Mouse (Mus musculus): ENCODE measurements around the gene Plcl2.
"Not testable (repeated sequence)": the region's sequence is repeated elsewhere in the genome, so short reads cannot be mapped to it uniquely, and the experiment has no call there.

Plcl2 gene

DNA sequence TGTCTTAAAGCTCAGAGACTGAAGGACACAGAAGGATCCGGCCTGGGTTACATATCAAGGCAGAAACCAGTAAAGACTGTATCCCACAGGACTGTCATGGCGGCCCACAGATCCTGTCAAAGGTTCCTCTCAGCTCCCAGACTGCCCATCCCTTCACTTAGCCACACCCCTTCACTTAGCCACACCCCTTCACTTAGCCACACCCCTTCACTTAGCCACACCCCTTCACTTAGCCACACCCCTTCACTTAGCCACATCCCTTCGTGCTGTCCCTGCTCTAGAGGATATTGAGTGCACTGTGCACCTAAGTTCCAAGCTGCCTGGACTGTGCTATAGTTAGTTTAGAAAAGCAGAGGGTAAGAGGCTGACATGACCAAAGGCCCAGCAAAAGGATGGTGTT is 118.5 kb downstream of the Plcl2 start:
- DNase-seq = no peak

DNA sequence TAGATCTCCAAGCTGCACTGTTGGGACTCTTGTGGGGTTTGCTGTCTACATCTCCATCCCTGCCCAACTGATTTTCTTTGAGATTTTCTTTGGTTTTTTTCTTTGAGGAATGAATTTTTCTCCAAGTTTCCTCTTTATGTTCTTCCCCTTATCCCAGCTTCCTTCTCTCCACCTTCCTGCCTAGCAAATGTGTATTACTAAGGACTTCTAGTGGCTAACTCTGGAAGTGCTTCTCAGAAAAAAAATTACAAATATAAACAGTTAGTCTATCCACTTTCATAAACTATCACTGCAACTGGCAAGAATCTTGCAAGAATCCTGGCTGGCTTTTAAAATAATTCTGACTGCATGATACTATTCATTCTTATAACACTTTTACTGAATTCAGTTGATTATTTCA is 119.5 kb downstream of the Plcl2 start:
- no peak for DNase-seq

DNA sequence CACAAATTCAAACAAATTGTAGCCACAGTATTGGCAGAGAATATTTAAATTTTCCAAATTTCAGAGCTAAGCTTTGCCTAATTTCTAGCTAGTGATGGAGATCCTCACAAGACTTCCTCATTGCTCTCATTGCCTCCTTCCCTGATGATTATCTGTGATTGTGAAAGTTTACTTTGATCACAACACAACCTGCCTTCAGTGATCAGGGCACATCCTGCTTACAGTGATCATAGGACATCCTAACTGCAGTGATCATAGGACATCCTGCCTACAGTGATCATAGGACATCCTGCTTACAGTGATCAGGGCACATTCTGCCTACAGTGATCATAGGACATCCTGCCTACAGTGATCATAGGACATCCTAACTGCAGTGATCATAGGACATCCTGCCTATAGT is 121.8 kb downstream of the Plcl2 start:
- not testable (repeated sequence) for DNase-seq

DNA sequence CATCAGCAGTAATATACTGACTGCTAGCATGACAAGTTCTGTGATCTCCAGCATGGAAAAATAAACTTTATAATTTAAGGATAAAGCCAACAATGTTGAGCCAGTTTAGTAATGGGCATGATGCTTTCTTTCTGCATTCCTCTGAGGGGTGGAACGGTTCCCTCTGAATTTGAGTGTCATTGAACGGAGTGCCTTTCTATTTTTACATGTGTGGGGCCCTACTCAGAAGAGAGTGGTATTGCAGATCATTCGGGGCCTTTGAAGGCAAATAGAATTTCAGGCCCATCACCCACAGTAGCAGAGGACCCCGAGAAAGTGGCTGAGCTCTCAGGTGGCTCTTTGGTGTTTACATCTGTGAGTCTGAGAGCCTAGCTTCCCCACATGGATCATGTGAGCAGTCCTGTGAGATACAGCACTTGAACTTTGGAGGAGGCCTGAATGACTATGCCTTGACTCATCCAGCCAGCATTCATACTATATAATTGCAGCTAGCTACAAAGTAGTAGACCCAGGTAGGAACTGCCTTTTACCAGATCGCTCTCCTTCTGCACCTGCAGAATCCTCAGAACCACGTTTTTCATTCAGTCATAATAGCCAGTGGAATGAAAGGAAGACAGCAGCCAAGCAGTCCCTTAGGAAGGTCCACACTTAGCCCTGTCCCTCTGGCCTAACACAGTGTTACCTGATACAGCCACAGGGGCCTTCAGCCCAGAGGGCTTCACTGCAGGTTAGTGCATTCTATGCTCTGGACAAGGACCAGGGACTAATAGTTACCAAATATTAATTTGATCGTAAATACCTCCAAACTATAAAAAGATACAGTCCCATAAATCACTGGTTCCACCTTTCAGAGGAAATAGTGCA is 125.0 kb downstream of the Plcl2 start:
- DNase-seq = no peak

DNA sequence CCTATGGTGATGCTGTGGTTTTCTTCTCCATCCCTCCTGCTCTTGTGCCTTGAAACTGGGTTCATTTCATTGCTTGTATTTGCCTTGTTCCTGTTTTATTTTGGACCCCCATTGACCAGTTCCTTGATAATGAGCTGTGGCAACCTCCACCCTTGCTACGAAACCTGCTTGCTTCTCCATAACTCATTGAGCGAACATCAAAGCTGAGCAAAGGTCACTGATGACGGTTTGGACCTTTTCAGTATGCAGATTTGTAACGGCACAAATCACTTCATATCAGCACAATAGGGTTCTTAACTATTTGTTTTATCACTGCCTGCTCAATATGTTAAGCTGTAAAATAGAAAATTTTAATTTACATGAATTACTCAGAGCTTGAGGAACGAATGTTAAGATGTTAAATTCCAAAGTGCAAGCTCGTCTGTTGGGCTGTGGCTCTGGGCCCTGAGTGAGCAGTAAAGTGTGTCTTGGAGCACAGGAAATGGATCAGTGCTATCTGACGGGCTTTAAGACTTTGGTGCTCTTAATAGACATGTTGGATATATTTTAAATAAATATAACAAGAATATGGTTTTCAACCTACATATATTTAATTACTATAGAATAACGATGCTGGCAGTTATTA is 126.9 kb downstream of the Plcl2 start:
- DNase-seq = no peak

DNA sequence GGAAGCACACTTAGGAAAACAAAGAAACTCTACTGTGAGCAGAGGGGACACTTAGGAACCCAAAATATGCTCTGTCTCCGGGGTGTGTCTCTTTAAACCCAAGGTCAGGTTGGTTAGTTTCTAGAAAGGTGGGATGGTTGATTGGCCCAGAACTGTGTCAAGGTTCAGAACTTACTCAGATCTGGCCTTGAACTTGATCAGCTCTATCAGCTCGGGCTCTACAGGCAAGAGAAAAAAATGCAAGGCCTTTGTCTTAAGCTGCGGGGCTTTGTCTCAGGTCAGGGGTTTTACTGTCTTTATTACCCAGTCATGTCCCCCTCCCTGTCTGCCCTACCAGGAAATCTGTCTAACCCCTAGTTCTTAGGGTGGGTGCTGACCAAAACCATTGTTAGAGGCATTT is 129.6 kb downstream of the Plcl2 start:
- no peak for DNase-seq

DNA sequence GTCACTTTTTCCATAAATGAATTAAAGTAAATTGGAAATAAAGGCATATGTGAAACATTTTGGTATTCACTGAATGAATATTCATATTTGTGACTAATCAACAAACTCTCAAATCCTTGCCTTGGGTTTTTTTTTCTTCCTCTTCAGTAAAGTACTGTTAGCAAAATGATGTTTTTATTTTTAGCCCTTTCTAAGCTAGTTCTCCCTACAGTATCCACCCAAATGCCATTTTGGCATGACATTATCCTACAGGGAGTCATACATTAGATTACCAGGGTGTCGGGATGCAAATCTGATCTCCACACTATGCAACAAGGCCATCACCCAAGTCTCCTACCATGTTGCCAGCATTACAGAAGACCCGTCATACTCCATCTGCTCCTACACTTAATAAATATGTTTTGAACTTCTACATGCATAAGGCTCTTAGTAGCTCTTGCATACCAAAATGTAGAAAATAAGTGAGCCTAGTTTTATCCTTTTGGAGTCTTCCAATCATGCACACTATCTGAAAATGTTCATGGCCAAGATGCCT is 131.9 kb downstream of the Plcl2 start:
- DNase-seq = no peak

DNA sequence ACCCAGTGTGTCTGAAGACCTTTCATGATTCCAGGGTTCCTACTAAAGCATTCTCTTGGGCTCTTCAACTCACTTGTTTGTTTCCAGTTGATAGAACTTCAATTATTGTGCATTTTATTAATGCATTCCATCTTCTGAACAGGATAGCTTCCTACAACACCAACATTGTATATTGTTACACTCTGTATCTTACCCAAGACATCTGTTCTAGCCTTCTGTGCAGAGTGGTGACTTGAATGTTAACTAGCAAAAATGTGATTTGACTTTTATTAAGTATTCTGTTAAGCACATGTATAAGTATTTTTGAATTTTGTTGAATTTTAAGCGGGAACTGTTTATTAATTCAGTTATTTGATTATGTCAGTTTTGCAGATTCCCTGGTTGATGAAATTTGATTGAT is 132.7 kb downstream of the Plcl2 start:
- DNase-seq = no peak

DNA sequence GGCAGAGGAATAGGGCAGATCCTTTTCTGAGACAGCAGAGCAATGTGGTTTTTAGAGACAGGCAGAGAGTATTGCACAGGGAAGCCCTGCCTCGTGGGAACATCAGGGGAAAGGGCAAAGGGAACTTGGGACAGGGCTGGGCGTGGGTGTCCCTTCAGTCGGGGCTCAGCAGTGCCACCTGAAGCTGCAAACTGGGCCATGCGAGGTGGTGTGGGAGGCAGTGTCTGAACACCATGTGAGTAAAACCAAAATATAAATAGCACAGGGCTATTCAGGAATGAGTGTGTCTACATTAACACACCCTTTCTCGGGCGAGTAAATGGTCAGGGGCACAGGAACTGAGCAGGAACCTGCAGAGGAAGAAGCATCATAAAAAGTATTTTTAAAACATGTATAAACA is 134.2 kb downstream of the Plcl2 start:
- DNase-seq = no peak

DNA sequence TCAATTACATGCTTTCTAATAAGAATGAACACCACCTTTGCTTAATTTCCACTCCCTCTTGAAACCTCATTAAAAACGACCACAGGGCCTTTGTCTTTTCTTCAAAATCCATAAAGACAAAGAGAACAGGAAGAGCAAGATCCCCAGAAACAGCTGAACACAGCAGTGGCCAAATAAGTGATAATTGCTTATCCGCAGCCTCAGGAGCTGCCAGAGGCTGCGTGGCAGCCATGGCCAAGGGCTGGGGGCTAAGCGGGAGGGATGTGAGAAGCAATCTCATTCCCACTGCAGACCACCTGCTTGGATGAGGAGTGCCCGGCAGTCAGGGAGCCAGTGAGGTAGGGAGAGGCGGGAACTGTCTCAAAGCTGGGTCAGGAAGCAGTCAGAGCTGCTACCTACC is 134.8 kb downstream of the Plcl2 start:
- DNase-seq = no peak

DNA sequence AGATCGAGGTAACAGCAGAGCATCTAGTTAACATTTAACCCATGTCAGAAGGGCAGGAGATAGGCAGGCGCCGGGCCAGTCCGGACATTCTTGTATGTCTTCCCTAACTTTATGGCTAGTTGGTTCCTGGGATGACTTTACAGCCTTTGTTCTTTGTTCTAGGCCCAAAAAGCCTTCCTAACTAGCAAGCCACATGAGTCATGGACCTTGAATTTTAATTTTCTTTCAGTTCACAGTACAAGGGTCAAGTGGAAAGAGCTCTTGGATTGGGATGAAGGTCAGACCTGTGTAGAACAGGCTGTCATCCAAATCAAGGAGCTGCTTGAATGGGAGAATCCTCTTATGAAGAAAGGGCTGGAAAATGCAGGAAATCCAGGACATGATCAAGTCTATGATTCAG is 138.9 kb downstream of the Plcl2 start:
- DNase-seq = not testable (repeated sequence)

DNA sequence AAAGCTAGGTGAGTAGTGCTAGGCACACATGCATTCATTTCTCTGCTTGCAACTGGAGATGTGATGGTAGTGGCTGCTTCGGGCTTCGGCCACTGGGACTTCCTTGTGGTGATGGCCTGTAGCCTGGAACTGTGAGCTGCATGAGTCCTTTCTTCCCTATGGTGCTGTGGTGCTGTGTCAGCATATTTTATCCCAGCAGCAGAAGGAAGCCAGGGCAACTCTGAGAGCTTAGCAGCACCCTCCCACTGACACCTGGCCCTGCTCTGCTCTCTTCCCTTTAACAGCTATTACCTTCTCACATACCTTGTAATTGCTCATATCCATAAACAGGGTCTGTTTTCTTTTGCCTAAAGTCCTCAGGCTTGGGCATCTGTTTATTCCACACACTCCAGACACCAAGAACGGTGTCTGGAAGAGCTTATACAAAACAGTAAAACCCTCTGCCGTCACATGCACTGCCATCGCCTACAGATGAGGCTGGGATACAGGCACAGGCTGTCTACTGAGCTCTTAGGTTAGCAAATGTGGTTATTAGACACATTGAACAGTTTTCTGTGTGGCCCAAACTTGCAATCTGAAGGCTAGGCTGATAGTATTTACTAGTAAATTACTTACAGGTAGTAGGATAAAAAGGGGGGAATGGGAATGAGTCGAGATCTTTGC is 139.7 kb downstream of the Plcl2 start:
- DNase-seq = no peak

DNA sequence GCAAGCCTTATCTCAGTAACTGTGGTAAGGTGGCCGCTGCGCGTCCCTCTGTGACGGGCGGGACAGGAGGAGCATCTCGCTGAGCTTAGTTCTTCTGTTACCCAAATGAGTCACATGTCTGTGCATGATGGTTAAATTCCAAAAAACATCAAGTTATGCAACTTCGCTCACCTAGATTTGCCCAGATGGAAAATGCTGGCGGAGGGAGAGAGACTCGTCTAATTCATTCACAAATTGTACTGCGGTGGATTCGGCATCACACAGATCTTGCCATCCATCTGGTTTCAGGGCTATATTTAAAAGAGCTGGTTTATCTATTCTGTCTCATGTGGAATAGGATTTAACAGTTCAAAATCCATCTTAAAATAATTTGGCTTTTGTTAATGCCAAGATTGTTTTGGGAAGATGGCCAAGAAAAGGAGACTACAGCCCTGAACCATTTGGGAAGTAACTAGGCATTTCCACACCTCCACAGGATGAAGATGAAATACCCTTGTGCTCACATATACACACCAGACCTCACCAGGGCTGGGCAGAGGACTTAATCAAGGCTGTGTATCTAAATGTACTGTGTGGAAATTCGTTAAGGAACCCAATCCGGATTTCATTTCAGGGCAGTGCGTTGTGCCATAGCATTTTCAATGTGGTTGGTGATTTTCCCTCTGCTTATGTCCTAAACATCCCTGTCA is 141.5 kb downstream of the Plcl2 start:
- DNase-seq = no peak

DNA sequence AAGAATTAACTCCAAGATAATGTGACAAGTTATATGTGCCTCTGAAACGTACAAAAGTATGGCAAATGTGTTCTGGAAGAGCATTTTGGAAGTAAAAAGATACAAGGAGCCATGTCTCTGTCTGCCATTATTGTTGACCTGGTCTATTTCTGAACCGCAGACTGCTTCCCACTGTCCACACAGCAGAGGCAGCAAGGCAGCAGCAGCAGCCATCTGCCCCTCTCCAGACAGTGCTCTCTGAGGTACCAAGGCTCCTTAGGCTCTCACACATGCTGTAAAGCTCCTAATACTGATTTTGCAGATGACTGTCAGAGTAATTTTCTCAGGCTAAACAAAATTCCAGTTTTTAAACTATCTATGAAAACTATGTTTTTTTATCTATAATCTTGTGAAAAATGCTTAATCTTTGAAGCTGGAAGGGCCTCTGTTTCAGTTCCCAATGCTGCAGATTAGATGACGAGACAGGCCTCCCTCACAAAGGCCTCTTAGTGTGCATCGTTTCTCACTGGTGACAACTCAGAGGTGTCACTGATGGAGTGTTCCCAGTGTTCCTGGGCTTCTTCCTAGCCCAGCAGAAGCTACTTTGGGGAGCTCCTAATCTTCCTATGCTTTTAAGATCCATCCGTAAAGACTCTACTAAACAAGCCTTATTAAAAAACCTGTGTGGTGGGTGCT is 145.7 kb downstream of the Plcl2 start:
- DNase-seq = no peak

DNA sequence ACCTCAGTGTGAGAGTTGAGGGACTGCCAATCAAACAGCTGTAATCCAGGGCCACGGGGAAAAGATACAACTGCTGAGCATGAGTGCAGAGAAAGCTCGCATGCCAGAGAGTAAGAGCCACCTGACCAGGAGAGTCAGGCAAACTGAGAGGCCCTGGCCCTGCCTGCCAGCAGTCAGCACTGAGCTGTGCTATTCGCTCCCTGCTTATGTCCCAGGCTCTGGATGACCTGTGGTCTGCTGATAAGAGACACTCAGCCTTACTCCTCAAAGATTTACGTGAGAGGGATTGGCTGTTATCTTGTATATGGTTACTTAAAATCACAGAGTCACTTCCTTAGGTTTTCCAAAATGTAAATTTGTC is 146.2 kb downstream of the Plcl2 start:
- no peak for DNase-seq

DNA sequence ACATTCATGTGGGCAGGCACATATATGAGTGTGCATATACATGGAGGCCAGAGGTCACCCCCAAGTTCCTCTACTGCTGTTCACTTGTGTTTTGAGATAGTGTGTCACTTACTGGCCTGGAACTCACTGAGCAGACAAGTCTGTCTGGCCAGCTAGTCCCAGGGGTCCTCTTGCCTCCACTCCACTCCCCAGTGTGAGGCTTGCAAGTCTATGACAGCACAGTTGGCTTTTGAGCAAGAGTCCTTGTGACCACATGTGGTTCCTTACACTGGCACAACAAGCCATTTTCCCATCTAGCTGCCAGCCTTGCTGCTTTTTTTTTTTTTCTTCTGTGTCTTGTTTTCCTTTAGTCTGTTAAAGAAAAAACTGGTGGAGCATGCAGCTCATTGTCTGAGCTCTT is 148.1 kb downstream of the Plcl2 start:
- no peak for DNase-seq

DNA sequence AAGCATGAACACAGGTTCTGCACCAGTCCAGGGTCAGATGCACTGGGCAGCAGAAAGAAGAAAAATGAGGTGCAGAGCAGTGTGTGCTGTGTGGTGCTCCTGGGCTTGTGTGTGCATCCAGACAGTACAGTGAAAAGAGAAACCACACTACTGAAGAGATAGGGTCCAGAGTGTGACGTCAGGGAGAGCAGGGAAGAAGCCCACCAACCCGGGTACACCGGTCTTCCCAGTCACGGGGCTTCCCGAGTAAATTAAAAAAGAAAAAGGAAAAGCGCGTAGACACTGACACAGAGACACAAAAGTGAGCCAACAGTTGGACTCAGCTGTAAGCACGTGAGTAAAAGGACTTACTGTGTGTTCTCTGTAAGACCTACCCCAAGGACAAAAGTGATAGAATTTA is 149.7 kb downstream of the Plcl2 start:
- DNase-seq = no peak

DNA sequence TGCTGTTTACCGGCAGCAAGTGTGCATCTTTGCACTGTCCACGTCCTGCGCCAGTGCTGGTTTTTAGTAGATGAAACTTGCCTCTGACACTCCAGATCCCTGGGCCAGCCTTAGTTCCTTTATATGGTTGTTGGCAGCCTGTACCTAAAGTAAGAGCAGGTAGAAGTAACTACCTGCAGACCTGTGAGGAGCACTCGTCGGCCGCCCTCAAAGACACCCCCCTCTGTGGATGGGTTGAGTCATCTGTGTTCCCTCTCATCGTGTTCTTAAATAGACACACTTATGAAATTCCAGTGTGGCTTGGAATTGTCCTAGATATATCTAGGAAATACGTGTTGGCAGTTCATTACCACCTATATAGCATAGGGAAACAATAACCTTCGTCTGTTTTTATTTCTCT is 158.4 kb downstream of the Plcl2 start:
- DNase-seq = no peak

DNA sequence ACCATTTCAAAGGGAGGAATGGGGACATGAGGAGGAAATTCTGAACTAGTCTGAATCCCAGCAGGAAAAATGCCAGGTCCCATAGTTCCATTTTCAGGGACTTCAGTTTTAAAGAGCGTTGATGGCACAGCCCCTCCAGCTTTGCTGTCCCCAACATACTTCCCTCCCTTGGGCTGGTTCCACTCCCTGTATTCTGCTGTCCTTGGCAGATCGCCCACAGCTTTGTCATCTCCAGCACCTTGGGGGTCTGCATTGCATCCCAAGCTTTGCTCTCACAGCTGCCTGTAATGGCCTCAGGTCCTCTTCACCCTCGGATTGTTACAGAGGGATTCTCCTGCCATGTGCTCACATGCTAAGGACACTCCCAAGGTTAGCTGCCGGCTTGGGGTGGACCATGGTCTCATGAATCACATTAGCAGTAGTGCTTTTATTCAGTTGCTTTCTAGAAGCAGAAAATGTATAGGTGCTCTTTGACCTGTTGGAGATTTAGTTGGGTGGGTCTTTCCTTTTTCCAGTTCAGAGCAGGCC is 159.5 kb downstream of the Plcl2 start:
- no peak for DNase-seq

DNA sequence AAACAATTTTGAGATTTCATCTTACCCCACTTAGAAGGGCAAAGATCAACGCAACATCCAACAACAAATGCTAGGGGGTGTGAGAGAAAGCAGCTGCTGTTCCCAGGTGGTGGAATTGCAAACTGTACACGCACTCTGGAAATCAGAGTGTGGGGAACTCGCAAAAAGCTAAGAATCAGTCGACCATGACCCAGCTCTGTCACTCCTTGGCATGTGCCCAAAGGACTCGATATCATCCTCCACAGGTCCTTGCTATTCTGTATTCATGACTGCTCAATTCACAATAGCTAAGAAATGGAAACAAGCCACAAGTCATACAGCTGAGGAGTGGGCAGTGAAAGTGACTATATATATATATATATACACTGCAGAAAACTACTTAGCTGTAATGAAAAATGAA is 162.2 kb downstream of the Plcl2 start:
- no peak for DNase-seq

DNA sequence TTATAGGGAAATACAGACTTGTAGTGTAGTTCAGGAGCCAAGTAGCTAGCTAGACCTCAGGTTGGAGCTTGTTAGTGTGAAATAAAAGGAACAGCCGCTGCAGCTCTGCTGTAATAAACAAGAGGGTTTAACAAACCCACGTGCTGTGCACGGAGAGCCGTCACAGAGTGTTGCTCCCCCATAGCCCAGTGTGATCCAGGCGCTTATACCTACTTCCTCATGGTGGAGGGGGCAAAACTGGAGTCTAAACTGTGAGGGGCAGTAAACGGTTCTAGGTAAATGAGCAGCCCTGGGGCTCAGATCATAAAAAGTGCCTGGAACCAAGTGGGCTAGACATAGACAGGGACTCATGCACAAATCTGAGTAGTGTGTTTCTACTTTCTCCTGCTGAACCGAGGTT is 165.4 kb downstream of the Plcl2 start:
- DNase-seq = no peak

DNA sequence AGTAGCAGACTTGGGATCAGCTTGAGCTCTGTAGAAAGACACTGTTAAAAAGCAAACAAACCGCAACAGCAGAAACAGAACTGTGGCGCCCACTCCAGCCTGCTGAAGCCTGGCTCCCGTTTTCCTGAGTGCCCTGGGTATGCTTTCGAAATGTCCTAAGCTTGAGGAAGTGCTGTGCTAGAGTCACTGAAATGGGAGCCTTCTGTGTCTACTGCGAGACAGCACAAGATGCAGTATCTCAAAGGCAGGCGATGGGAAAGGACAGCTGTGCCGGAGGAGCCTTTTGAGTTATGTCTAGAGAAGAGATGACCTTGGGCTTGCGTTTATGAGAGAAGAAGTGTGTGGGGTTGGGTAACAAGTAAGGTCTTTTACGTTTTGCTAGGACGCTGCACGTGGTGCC is 166.0 kb downstream of the Plcl2 start:
- DNase-seq = no peak

DNA sequence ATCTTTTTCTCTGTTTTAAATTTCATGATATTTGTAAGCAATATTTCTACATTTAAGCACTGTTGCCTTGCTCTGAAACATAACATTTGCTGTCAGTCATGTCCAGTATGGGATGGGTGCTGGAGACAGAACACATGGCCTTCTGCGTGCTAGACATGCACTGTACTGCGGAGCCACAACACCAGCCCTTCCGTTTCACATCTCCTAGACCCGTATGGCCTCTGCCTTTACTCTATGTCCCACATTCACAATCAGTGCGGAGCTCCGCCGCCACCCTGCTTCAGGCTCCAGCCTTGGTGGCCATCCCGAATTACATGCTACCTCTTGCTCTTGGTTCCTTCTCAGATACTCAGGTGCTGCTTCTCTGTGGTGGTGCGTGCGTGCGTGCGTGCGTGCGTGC is 168.1 kb downstream of the Plcl2 start:
- DNase-seq = no peak
